Mouse (Mus musculus): ENCODE results near the gene Slc35b1.

- TF ChIP-seq CTCF (IDR thresholded peaks at IDR 0.05; ENCODE audit: low read depth, low read length) (no peak), POLR2A (IDR thresholded peaks at IDR 0.05; ENCODE audit: borderline replicate concordance, low read depth, low read length) (no peak)
These were observed 25.1 kb downstream of the Slc35b1 start for GRCm38 (mm10) chr11:95409450-95410112.
